Mouse (Mus musculus) liver, postnatal 0 days (tissue): Measurements from ENCODE around the gene Mau2. TPM values are rescaled to one million over a fixed set of nuclear protein-coding genes. Genes with fewer than 3 reads are reported as not detected.

Experiments used
- ATAC-seq: fragments of 200-750 bp; cut with Nextera tagmentation; 2 replicates; pipeline ENCODE4 v1.8.0; 2017; ENCODE audit warnings: mild to moderate bottlenecking, moderate library complexity
- DNase-seq: peaks from one replicate; pipeline ENCODE4 v3.0.0-alpha.2; 2016
- H3K27ac ChIP-seq: fragments of 300-500 bp; sonication (generic); 2 replicates; pipeline ENCODE4 v1.5.1; 2014; ENCODE audit warnings: antibody characterized with exemption, moderate library complexity, mild to moderate bottlenecking, low read depth
- H3K27me3 ChIP-seq: fragments of 300-500 bp; sonication (generic); 2 replicates; pipeline ENCODE4 v1.6.1; 2014; ENCODE audit warnings: low read length, control low read depth, mixed read lengths; ENCODE audit not compliant: insufficient read depth
- H3K36me3 ChIP-seq: fragments of 300-500 bp; sonication (generic); replicated peaks from 2 replicates; pipeline ENCODE4 v1.6.1; 2014; ENCODE audit warnings: mild to moderate bottlenecking, control low read depth, low read length, moderate library complexity, mixed read lengths; ENCODE audit not compliant: insufficient read depth
- H3K4me1 ChIP-seq: fragments of 300-500 bp; sonication (generic); 2 replicates; pipeline ENCODE4 v1.6.1; 2014; ENCODE audit warnings: antibody characterized with exemption, mild to moderate bottlenecking, control low read depth; ENCODE audit not compliant: insufficient read depth
- H3K4me2 ChIP-seq: fragments of 300-500 bp; sonication (generic); 2 replicates; pipeline ENCODE4 v1.6.1; 2014; ENCODE audit warnings: low read depth, mild to moderate bottlenecking, low read length, moderate library complexity, mixed read lengths
- H3K4me3 ChIP-seq: fragments of 300-500 bp; sonication (generic); 2 replicates; pipeline ENCODE4 v1.5.1; 2014; ENCODE audit warnings: low read depth, low read length
- H3K9ac ChIP-seq: fragments of 300-500 bp; sonication (generic); replicated peaks from 2 replicates; pipeline ENCODE4 v1.6.1; 2014; ENCODE audit warnings: mild to moderate bottlenecking, moderate library complexity
- H3K9me3 ChIP-seq: fragments of 300-500 bp; sonication (generic); 2 replicates; pipeline ENCODE4 v1.6.1; 2016; ENCODE audit warnings: mild to moderate bottlenecking, control low read depth, low read length, mixed read lengths
- CTCF ChIP-seq: sonication (generic); IDR thresholded peaks from 2 replicates; pipeline ENCODE4 v1.5.1; 2016; ENCODE audit warnings: antibody characterized with exemption, low read depth
- EP300 ChIP-seq: IDR thresholded peaks from 2 replicates; pipeline ENCODE4 v1.6.1; 2016; ENCODE audit warnings: antibody characterized with exemption, low read depth, mild to moderate bottlenecking
- WGBS: fragments of 180-500 bp; shearing (Covaris S2); extraction: QIAGEN DNeasy Blood & Tissue Kit; methylation state at CpG from one replicate; pipeline ENCODE4 v1.1.7; 2014; ENCODE audit not compliant: insufficient replicate concordance; 5-methylcytosine and 5-hydroxymethylcytosine counted together
- polyA plus RNA-seq: library from polyadenylated mRNA; unstranded; fragments of >200 nt; fragmentation: Nextera tagmentation; extraction: Ambion mirVana; gene quantifications from 2 replicates; pipeline ENCODE4 v1.2.1, GENCODE M21; 2015

The Mau2 gene
- polyA plus RNA-seq, 1 experiment from 2014 or later: 12.2 TPM

DNA sequence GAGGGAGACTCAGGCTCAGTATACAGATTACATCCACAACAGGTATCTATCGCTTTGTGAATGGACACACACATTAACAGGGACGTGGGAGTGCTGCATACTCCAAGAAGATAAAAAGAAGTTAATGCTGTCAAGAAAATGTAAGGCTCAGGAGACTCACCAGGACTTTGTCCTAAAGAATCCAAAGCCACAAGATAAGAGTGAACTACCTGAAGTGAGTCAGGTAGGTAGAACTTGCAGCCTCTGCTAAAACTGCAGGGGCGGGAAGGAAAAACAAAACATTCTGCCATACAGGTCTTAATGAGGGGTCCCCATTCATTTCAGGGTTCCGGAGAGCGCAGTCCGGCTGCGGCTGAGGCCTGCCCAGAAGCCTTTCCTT lies 69.5 kb downstream of the Mau2 start:
- ATAC-seq (no peak), DNase-seq (no peak)
- Histone ChIP-seq H3K4me2 (peak overlapping the region; percentile 95), H3K27me3 (no peaks in the 10 kb centered on the region), H3K4me1 (peaks cover 48% of the 10 kb centered on the region), H3K27ac (no peak overlapping the region), H3K36me3 (no peaks in the 10 kb centered on the region), H3K9ac (peak overlapping the region; percentile 96), H3K9me3 (no peaks in the 10 kb centered on the region), H3K4me3 (peak overlapping the region; percentile 92)
- TF ChIP-seq EP300: no peak
- no peak for TF ChIP-seq CTCF
- WGBS: 19% methylated on average over 7 of the region's 7 CpGs

DNA sequence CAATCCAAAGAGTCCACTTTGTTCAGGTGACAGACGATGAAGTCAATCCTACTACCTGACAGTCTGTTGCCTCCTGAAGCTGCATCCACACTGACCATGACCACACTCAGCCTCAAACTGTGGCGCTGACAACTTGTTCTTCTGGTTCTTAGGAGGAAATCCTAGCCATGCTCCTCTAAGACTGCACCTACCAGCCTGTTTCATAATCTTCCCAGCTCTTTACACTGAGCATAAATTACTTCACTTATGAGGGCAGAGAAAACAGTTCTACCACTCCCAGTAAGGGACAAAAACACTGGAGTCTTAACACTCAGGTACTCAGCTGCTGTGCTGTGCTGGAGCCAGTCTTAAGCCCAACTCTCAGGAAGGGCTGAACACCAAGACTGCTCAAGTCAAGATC lies 71.7 kb downstream of the Mau2 start:
- Histone ChIP-seq H3K4me2 (no peak overlapping the region), H3K4me1 (peaks cover 55% of the 10 kb centered on the region), H3K27ac (no peak overlapping the region), H3K4me3 (no peak overlapping the region), H3K9me3 (no peaks in the 10 kb centered on the region), H3K27me3 (no peaks in the 10 kb centered on the region), H3K36me3 (0 out of 2 replicates have a peak, but pooled peaks cover under 1% of the 10 kb centered on the region), H3K9ac (no peak overlapping the region)
- ATAC-seq (no peak), DNase-seq (no peak)
- 62% methylated on average over 2 of the region's 2 CpGs for WGBS
- TF ChIP-seq CTCF (no peak), EP300 (no peak)

GRCm38 (mm10) chr8:69967291-69967933 lies 75.1 kb downstream of the Mau2 start:
- ATAC-seq: no peak
- no peak for DNase-seq
- Histone ChIP-seq H3K9me3 (no peaks in the 10 kb centered on the region), H3K27me3 (no peaks in the 10 kb centered on the region), H3K4me2 (no peak overlapping the region), H3K27ac (no peak overlapping the region), H3K36me3 (peaks cover 3% of the 10 kb centered on the region; the same call in 1 of the 2 replicates), H3K9ac (0 out of 2 replicates have a peak overlapping the region, but pooled peaks have one; percentile 6), H3K4me3 (no peak overlapping the region), H3K4me1 (peaks cover 37% of the 10 kb centered on the region)
- TF ChIP-seq CTCF (no peak), EP300 (no peak)
- WGBS: 54% methylated on average over 4 of the region's 4 CpGs

Other genes with a start within 250 kb of the Mau2 start
- 6.2 and 7.4 TPM in 2 replicates for gene Gmip, start 234.1 kb downstream of the Mau2 start, polyA plus RNA-seq
- 0.04 and 0.05 TPM in 2 replicates for gene Lpar2, start 220.3 kb downstream of the Mau2 start, polyA plus RNA-seq
- gene Pbx4, start 210.2 kb downstream of the Mau2 start, polyA plus RNA-seq: 2.3 and 2.7 TPM in 2 replicates
- gene Cilp2, start 155.0 kb downstream of the Mau2 start, polyA plus RNA-seq: 0.02 TPM in 1 of 2 replicates, not detected in the other
- gene Tssk6, start 140.6 kb downstream of the Mau2 start, polyA plus RNA-seq: 1.3 and 1.7 TPM in 2 replicates
- gene Ndufa13, start 140.2 kb downstream of the Mau2 start, polyA plus RNA-seq: 152 TPM in 2 replicates
- 0.72 and 0.89 TPM in 2 replicates for gene Yjefn3, start 140.0 kb downstream of the Mau2 start, polyA plus RNA-seq
- gene Gatad2a, start 46.4 kb downstream of the Mau2 start, polyA plus RNA-seq: 19.5 and 20.7 TPM in 2 replicates
- gene Sugp1, start 79 bp upstream of the Mau2 start, polyA plus RNA-seq: 11.7 and 11.8 TPM in 2 replicates
- gene Tm6sf2, start 30.2 kb upstream of the Mau2 start, polyA plus RNA-seq: 32.5 and 38.7 TPM in 2 replicates
- 0.02 TPM in 1 of 2 replicates, not detected in the other for gene Hapln4, start 40.7 kb upstream of the Mau2 start, polyA plus RNA-seq
- gene Ncan, start 78.1 kb upstream of the Mau2 start, polyA plus RNA-seq: not detected in 2 replicates
- gene Nr2c2ap, start 88.6 kb upstream of the Mau2 start, polyA plus RNA-seq: 13.5 and 14.9 TPM in 2 replicates
- 3.6 TPM in 2 replicates for gene Rfxank, start 96.4 kb upstream of the Mau2 start, polyA plus RNA-seq
- 17.6 and 18.8 TPM in 2 replicates for gene Borcs8, start 96.8 kb upstream of the Mau2 start, polyA plus RNA-seq
- gene Mef2b, start 97.0 kb upstream of the Mau2 start, polyA plus RNA-seq: 0.11 TPM in 1 of 2 replicates, not detected in the other
- 17.3 and 20.2 TPM in 2 replicates for gene Tmem161a, start 129.6 kb upstream of the Mau2 start, polyA plus RNA-seq
- 18.5 and 19.2 TPM in 2 replicates for gene Slc25a42, start 169.6 kb upstream of the Mau2 start, polyA plus RNA-seq
- gene Sugp2, start 191.5 kb upstream of the Mau2 start, polyA plus RNA-seq: 7.3 and 8.3 TPM in 2 replicates
- gene Armc6, start 191.7 kb upstream of the Mau2 start, polyA plus RNA-seq: 5.3 and 6.3 TPM in 2 replicates
- 4.3 and 5.6 TPM in 2 replicates for gene Homer3, start 240.1 kb upstream of the Mau2 start, polyA plus RNA-seq